Mouse (Mus musculus) liver, adult 2 months (tissue): Measurements from ENCODE around the gene Xpo5. TPM values are rescaled to one million over a fixed set of nuclear protein-coding genes. Genes with fewer than 3 reads are reported as not detected.
A peak's percentile ranks its signal among the peaks of the same experiment; 100 is the strongest.

Source experiments
- DNase-seq: peaks from one replicate; pipeline ENCODE4 v3.0.0-alpha.2; 2011; ENCODE audit warnings: low read depth, low spot score; ENCODE audit errors: extremely low read depth
- H3K27ac ChIP-seq: fragments of 200-500 bp; replicated peaks from 2 replicates; pipeline ENCODE4 v1.5.1; 2012; ENCODE audit warnings: low read depth, mild to moderate bottlenecking, control low read depth, inconsistent platforms, low read length; ENCODE audit not compliant: insufficient read depth
- H3K27me3 ChIP-seq: fragments of 200-500 bp; 2 replicates; pipeline ENCODE4 v1.6.1; 2012; ENCODE audit warnings: mild to moderate bottlenecking, moderate library complexity, low read length, inconsistent platforms; ENCODE audit not compliant: control insufficient read depth, insufficient read depth
- H3K36me3 ChIP-seq: fragments of 200-500 bp; 2 replicates; pipeline ENCODE4 v1.6.1; 2012; ENCODE audit warnings: low read length, inconsistent platforms; ENCODE audit not compliant: control insufficient read depth, insufficient read depth
- H3K4me1 ChIP-seq: fragments of 200-500 bp; 2 replicates; pipeline ENCODE4 v1.6.1; 2011; ENCODE audit warnings: low read length; ENCODE audit not compliant: control insufficient read depth, insufficient read depth
- H3K4me3 ChIP-seq: fragments of 200-500 bp; 2 replicates; pipeline ENCODE4 v1.5.1; 2011; ENCODE audit warnings: low read depth, mild to moderate bottlenecking, control low read depth, low read length, moderate library complexity; ENCODE audit not compliant: insufficient read depth
- H3K79me2 ChIP-seq: fragments of 200-500 bp; 2 replicates; pipeline ENCODE4 v1.6.1; 2012; ENCODE audit warnings: inconsistent platforms, mild to moderate bottlenecking, low read length, moderate library complexity; ENCODE audit not compliant: control insufficient read depth, insufficient read depth
- H3K9ac ChIP-seq: fragments of 200-500 bp; 2 replicates; pipeline ENCODE4 v1.6.1; 2012; ENCODE audit warnings: low read depth, mild to moderate bottlenecking, control low read depth, inconsistent platforms, low read length
- CTCF ChIP-seq: fragments of 200-500 bp; IDR thresholded peaks from 2 replicates; pipeline ENCODE4 v1.5.1; 2011; ENCODE audit warnings: low read depth, low read length, control low read depth
- POLR2A ChIP-seq: fragments of 200-500 bp; IDR thresholded peaks from 2 replicates; pipeline ENCODE4 v1.6.1; 2011; ENCODE audit warnings: low read length, control low read depth; ENCODE audit not compliant: insufficient read depth; ENCODE audit errors: extremely low read depth
- whole genome bisulfite sequencing: fragments of 180-500 bp; shearing (Covaris S2); methylation state at CpG from one replicate; pipeline ENCODE4 v1.1.7; 2018; 5-methylcytosine and 5-hydroxymethylcytosine counted together
- polyA plus RNA-seq: library from polyadenylated mRNA; depleted of rRNA; stranded (reverse); fragments of >200 nt; gene quantifications from 2 replicates; pipeline ENCODE4 v1.2.3, GENCODE M21; 2012
- total RNA-seq: library from RNA; depleted of rRNA; stranded (reverse); fragments of >200 nt; gene quantifications from 2 replicates; pipeline ENCODE4 v1.2.3, GENCODE M21; 2014

The Xpo5 gene
- total and polyA plus RNA-seq, 2 experiments = 9.9 to 10.8 TPM

DNA sequence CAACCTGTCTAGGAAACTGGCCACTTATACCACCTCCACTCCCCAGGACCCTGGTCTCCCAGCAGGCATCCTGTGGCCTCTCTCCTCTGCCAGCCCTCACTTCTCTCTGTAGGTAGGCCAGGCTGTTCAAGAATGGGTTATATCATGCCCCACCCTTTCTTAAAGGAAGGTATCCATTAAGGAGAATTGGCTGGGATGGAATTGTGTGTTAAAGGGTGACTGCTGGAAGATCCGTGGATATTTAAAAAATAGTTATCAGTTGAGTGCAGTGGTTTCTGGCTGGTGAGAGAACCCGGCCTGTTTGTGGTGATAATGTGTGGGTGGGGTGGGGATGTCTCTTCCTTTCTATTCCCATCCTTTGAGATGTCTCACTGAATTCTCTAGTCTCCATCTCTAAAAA, 43.3 kb upstream of the Xpo5 start:
- 19% methylated on average over 2 of the region's 2 CpGs for WGBS
- no peak for DNase-seq
- no peak overlapping the region for H3K4me3 ChIP-seq
- H3K79me2 ChIP-seq = no peaks in the 10 kb centered on the region; the same call in 1 of the 2 replicates
- H3K4me1 ChIP-seq = peaks cover 16% of the 10 kb centered on the region
- peak overlapping the region; percentile 97; the same call in 1 of the 2 replicates for H3K27ac ChIP-seq
- no peak overlapping the region; the same call in 1 of the 2 replicates for H3K9ac ChIP-seq
- no peaks in the 10 kb centered on the region for H3K27me3 ChIP-seq
- TF ChIP-seq POLR2A (no peak), CTCF (no peak)
- H3K36me3 ChIP-seq = no peaks in the 10 kb centered on the region

DNA sequence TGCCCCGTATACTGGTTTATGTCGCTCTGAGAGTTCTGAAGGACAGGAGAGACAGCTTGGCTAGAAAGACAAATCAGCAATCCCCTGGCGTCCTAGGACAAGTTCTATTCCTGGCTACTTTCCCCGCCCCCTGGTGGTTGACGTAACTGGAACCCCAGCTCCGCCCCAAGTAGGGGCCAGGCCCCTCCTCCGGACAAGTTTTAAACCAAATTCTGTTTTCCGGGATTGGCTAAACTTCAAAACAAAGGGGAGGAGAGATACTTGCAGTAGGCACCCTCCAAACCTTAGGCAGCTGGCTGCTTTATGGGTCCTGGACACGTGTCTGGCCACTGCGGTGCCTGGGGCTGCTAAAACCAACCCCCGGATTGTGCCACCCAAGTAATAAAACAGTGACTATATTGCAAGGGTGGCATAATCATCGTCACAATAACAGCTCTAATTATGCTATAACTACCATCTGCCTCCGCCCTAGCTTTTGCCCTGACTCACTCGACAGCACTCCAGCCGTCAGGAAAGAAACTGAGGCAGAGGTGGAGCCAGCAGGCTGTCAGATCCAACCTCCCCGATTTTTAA, 42.4 kb upstream of the Xpo5 start:
- H3K79me2 ChIP-seq = no peaks in the 10 kb centered on the region; the same call in 1 of the 2 replicates
- H3K9ac ChIP-seq = peak overlapping the region; percentile 68
- peaks cover 2% of the 10 kb centered on the region; the same call in 1 of the 2 replicates for H3K36me3 ChIP-seq
- H3K27ac ChIP-seq = peak overlapping the region; percentile 97
- peak; percentile 97 for DNase-seq
- under 1% methylated on average over 16 of the region's 16 CpGs for WGBS
- no peaks in the 10 kb centered on the region for H3K27me3 ChIP-seq
- peaks cover 16% of the 10 kb centered on the region for H3K4me1 ChIP-seq
- TF ChIP-seq CTCF (peak; percentile 32), POLR2A (0 out of 2 replicates have a peak, but pooled peaks have one; percentile 41)
- peak overlapping the region; percentile 47 for H3K4me3 ChIP-seq

DNA sequence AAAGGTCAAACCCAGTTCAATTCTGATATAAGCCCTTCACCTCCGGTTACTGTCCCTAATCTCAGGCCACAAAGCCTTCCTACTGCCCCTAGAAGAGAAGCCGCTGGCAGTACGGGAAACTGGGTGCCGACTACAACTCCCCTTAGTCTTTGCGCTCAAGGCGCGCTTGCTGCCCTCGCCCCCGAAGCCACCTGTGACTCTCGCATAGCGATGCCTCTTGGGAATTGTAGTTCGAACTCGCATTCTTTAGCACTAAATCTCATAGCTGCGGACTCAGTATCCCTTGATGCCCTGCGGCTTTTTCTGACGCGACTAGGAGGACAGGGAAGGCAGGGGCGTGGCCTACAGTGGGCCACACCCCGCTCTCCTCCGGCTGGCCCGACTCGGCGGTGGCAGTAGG, 41.9 kb upstream of the Xpo5 start, which contains the start of gene Gtpbp2:
Gtpbp2 (plus strand) TSS at position 347 of the 400 bp plus-strand sequence.
- Histone ChIP-seq H3K36me3 (peaks cover 3% of the 10 kb centered on the region; the same call in 1 of the 2 replicates), H3K4me1 (peaks cover 16% of the 10 kb centered on the region)

DNA sequence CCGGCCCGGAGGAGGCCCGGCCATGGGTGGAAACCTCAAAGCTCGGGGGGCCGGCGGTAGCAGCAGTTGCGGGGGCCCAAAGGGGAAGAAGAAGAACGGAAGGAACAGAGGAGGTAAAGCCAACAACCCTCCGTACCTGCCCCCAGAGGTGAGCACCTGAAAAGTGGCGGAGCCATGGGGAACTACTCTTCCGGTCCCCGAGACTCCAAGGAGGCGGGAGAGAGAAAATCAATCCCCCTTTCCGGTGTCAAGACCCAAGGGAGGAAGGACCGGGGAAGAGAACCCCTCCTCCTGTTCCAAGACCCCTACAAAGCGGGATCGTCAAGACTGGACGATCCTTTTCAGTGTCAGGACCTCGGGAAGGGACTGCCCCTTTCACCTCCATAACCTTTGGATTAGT, 41.4 kb upstream of the Xpo5 start:
- TF ChIP-seq CTCF (no peak), POLR2A (no peak)

More for the DNA sequence above, 41.9 kb upstream of the Xpo5 start, which contains the start of gene Gtpbp2:
- Histone ChIP-seq H3K4me3 (peak within 1 kb of the TSS; percentile 73), H3K27ac (peak within 1 kb of the TSS; percentile 97), H3K9ac (peak within 1 kb of the TSS; percentile 78), H3K27me3 (no peaks in the 10 kb centered on the region), H3K79me2 (no peaks in the 10 kb centered on the region; the same call in 1 of the 2 replicates)
- TF ChIP-seq POLR2A (no peak), CTCF (no peak)
- DNase-seq = peak; percentile 99
- 1% methylated on average over 23 of the region's 23 CpGs for WGBS

DNA sequence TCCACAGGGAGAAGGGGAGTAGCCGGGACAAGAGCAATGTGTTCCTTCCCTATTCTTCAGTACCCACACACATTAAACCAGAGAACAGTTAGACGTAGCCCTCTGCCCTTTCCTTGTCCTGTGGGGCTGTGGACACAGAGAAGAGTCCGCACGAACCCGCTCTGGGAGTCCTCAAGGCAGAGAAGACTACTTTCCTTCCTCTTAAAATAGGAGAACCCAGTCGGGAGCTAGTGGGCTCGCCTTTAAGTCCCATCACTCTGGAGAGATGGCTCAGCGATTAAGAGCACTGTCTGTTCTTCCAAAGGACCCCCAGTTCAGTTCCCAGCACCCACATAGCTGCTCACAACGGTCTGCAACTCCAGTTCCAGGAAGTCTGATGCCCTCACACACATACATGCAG, 40.9 kb upstream of the Xpo5 start:
- DNase-seq = no peak
- no peak for TF ChIP-seq POLR2A
- no peak for TF ChIP-seq CTCF
- peak overlapping the region; percentile 65 for H3K27ac ChIP-seq
- 37% methylated on average over 9 of the region's 9 CpGs for WGBS
- H3K36me3 ChIP-seq = peaks cover 11% of the 10 kb centered on the region; the same call in 1 of the 2 replicates
- H3K79me2 ChIP-seq = no peaks in the 10 kb centered on the region; the same call in 1 of the 2 replicates
- H3K27me3 ChIP-seq = no peaks in the 10 kb centered on the region
- peak overlapping the region; percentile 73 for H3K4me3 ChIP-seq
- H3K4me1 ChIP-seq = peaks cover 16% of the 10 kb centered on the region
- peak overlapping the region; percentile 78 for H3K9ac ChIP-seq

More for the DNA sequence above, 41.4 kb upstream of the Xpo5 start:
- peaks cover 16% of the 10 kb centered on the region for H3K4me1 ChIP-seq
- peak overlapping the region; percentile 73 for H3K4me3 ChIP-seq
- no peaks in the 10 kb centered on the region; the same call in 1 of the 2 replicates for H3K79me2 ChIP-seq
- H3K27ac ChIP-seq = peak overlapping the region; percentile 65
- no peaks in the 10 kb centered on the region for H3K27me3 ChIP-seq
- peak overlapping the region; percentile 78 for H3K9ac ChIP-seq
- DNase-seq = no peak
- peaks cover 6% of the 10 kb centered on the region; the same call in 1 of the 2 replicates for H3K36me3 ChIP-seq
- under 1% methylated on average over 19 of the region's 19 CpGs for WGBS

DNA sequence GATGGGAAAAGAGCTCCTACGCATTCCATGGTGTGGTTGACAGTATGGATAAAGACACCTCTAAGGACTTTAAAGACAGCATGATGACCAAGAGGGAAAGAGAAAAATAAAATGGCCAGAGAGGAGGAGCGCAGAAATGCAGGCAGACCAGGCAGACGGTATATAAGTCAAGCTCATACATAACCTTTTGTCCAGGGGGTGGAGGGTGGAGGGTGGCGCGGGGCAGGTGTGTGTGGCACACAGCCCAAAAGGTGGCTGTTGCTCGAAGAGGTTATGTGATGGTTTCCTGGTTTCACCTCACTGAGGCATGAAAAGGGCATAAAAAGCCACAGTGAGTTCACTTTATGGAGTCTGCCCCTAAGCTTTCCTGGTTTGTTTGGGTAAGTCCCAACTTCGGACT, 40.0 kb upstream of the Xpo5 start:
- Histone ChIP-seq H3K27ac (no peak overlapping the region; the same call in 1 of the 2 replicates), H3K27me3 (no peaks in the 10 kb centered on the region), H3K79me2 (no peaks in the 10 kb centered on the region; the same call in 1 of the 2 replicates), H3K4me3 (no peak overlapping the region), H3K9ac (no peak overlapping the region), H3K4me1 (peaks cover 16% of the 10 kb centered on the region), H3K36me3 (peaks cover 17% of the 10 kb centered on the region; the same call in 1 of the 2 replicates)
- no peak for DNase-seq
- TF ChIP-seq CTCF = no peak
- no peak for TF ChIP-seq POLR2A
- WGBS = 48% methylated on average over 7 of the region's 7 CpGs
